Mouse (Mus musculus): ENCODE data around the gene Tmco3. TPM values are rescaled to one million over a fixed set of nuclear protein-coding genes. Genes with fewer than 3 reads are reported as not detected.

The Tmco3 gene
- polyA plus RNA-seq (2012; rRNA removed) = 11.5 and 14.2 TPM in 2 replicates

DNA sequence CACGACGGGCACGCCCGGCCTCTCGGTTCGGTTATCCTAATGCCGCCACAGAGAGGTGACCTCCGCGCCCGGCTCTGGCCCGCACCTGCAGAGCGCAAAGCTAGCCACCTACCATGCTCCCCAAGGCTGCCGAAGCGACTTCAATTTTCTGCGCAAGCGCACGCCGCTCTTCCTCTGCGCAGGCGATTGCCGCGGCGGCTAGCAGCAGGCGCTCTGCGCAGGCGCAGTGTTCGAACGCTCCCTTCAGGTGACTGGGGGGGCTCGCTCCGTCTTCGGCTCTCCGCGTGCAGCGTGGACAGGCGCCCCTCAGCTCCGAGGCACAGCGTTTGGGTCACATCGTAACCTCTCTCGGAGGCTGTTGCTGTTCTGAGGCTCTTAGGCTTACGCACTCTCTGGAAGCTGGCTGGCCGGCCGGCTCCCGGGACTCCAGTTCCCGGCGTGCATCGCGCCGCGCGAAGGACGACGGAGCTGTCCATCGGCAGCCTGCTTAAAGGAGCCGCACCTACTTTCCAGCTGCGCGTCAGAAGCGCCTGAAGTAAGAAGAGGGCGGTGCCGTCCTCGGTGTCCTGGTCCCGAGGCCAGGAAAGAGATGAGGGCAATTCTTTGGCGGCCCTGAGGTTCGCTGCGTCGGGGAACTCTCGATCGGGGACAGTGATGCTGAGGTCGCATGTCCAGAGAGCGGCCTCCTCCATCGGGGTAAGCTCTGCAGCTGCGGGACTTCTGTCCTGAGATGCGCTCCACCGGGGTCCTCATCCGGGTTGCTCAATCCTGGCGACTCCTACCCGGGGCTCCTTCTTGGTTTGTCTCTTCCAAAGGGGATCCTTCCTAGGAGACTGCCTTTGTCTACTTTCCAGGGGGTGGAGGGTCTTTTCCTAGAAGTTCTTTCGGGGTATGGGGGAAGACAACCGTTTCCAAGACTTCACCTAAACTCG, at the start of gene Tmco3, which contains the start of gene Dcun1d2:
Gene Tmco3 (plus strand): TSS at position 499 of the 932 bp plus-strand sequence.
Gene Dcun1d2 (minus strand): TSS at position 440 of the 932 bp plus-strand sequence.
- no peaks in the 10 kb centered on the region for H3K27me3 ChIP-seq (ENCODE audit: control insufficient read depth, insufficient read depth, low read length)
- H3K27ac ChIP-seq (ENCODE audit: control insufficient read depth, insufficient read depth, low read depth, low read length) = peak within 1 kb of the TSS; percentile 97
- H3K4me1 ChIP-seq (ENCODE audit: control insufficient read depth, insufficient read depth, low read length) = peaks cover 5% of the 10 kb centered on the region
- TF ChIP-seq CTCF (IDR thresholded peaks at IDR 0.05; ENCODE audit: control insufficient read depth, insufficient read depth, insufficient replicate concordance, low read depth, low read length) = no peak
- TF ChIP-seq POLR2A (IDR thresholded peaks at IDR 0.05; ENCODE audit: control insufficient read depth, low read depth, low read length) = peak; percentile 43
- H3K36me3 ChIP-seq (ENCODE audit: control insufficient read depth, insufficient read depth, low read length) = no peaks in the 10 kb centered on the region; the same call in 1 of the 2 replicates
- peak within 1 kb of the TSS; percentile 95 for H3K4me3 ChIP-seq (ENCODE audit: control insufficient read depth, low read depth, low read length)

DNA sequence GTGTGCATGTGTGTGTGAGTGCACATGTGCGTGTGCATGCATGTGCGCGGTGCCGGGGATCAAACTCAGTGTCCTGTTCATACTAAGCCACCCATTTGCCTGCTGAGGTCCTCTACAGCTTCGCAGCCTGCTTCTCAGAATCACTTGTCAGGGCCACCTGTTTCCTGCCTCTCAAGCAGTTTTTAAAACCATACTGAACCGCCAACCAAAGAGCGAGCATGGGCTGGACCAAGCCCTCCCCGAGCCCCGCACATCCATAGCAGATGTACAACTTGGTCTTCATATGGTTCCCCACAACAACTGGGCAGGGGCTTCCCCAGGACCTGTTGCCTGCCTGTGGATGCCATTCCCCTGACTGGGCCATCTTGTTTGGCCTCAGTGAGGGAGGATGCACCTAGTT, 47.9 kb upstream of the Tmco3 start:
- Histone ChIP-seq H3K36me3 (ENCODE audit: control insufficient read depth, insufficient read depth, low read length) (no peaks in the 10 kb centered on the region), H3K27ac (ENCODE audit: control insufficient read depth, insufficient read depth, low read depth, low read length) (no peak overlapping the region), H3K4me1 (ENCODE audit: control insufficient read depth, insufficient read depth, low read length) (no peaks in the 10 kb centered on the region), H3K4me3 (ENCODE audit: control insufficient read depth, low read depth, low read length) (no peak overlapping the region), H3K27me3 (ENCODE audit: control insufficient read depth, insufficient read depth, low read length) (no peaks in the 10 kb centered on the region)
- TF ChIP-seq POLR2A (IDR thresholded peaks at IDR 0.05; ENCODE audit: control insufficient read depth, low read depth, low read length) (no peak), CTCF (IDR thresholded peaks at IDR 0.05; ENCODE audit: control insufficient read depth, insufficient read depth, insufficient replicate concordance, low read depth, low read length) (no peak)

DNA sequence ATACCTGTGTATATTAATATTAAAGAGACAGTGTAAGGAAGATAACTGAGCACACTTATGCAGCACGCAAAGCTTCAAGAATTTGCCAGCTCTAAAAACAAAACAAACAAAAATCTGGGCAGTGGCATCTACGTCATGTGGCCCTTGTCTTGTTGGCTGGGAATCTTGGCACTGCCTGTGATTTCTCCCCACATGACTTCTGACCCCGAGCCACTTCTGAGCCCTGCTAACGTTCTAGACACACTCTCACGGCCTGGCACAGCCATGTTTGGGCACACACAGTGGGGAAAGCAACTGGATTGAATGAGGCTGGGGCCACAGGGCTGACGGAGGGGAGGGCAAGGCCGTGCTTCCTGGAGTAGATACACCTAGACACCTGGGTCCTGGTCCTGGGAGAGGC, 47.3 kb upstream of the Tmco3 start:
- no peaks in the 10 kb centered on the region for H3K4me1 ChIP-seq (ENCODE audit: control insufficient read depth, insufficient read depth, low read length)

DNA sequence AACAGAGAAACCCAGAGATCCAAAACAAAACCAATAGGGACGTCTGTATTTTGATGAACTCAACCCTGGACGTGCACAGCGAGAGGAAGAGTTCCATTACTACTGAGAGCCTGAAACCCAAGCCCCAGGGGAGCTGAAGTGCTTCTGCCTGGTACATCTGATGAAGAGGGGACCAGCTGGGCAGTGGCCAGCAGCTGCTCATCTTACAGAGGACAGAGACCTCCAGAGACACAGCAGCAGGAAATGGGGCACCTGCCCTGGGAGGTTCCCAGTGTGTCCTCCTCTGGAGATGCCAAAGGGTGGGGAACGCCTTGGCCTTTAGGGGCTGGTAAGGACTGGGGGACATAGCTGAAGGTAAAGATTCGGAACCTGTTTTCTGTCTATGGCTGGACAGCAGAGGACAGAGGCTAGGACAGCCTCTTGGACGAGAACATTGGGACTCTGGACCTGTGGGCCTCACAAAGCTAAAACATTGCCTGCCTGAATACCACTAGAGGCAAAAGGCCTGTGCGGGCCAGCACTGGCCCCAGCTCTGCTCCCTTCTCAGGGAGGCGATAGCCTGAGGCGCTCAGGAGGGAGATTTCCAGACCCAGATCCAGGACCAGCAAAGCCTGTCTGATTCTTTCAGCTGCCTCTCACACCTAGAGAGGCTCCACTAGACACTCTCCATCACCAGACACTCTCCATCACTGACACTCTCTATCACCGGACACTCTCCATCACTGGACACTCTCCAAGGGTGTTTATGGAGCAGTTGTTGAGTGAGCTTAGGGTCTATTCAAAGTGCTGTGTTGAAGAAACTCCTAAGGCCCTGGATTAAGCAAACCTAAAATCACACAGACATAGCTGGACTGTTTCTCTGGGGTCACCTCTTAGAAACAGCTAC, 44.8 kb upstream of the Tmco3 start:
- no peak for TF ChIP-seq POLR2A (IDR thresholded peaks at IDR 0.05; ENCODE audit: control insufficient read depth, low read depth, low read length)
- no peak for TF ChIP-seq CTCF (IDR thresholded peaks at IDR 0.05; ENCODE audit: control insufficient read depth, insufficient read depth, insufficient replicate concordance, low read depth, low read length)
- Histone ChIP-seq H3K27ac (ENCODE audit: control insufficient read depth, insufficient read depth, low read depth, low read length) (no peak overlapping the region), H3K27me3 (ENCODE audit: control insufficient read depth, insufficient read depth, low read length) (no peaks in the 10 kb centered on the region), H3K36me3 (ENCODE audit: control insufficient read depth, insufficient read depth, low read length) (no peaks in the 10 kb centered on the region), H3K4me3 (ENCODE audit: control insufficient read depth, low read depth, low read length) (no peak overlapping the region), H3K4me1 (ENCODE audit: control insufficient read depth, insufficient read depth, low read length) (no peaks in the 10 kb centered on the region)

More for the DNA sequence above, 47.3 kb upstream of the Tmco3 start:
- no peak for TF ChIP-seq POLR2A (IDR thresholded peaks at IDR 0.05; ENCODE audit: control insufficient read depth, low read depth, low read length)
- no peak for TF ChIP-seq CTCF (IDR thresholded peaks at IDR 0.05; ENCODE audit: control insufficient read depth, insufficient read depth, insufficient replicate concordance, low read depth, low read length)
- Histone ChIP-seq H3K36me3 (ENCODE audit: control insufficient read depth, insufficient read depth, low read length) (no peaks in the 10 kb centered on the region), H3K4me3 (ENCODE audit: control insufficient read depth, low read depth, low read length) (no peak overlapping the region), H3K27me3 (ENCODE audit: control insufficient read depth, insufficient read depth, low read length) (no peaks in the 10 kb centered on the region), H3K27ac (ENCODE audit: control insufficient read depth, insufficient read depth, low read depth, low read length) (no peak overlapping the region)

DNA sequence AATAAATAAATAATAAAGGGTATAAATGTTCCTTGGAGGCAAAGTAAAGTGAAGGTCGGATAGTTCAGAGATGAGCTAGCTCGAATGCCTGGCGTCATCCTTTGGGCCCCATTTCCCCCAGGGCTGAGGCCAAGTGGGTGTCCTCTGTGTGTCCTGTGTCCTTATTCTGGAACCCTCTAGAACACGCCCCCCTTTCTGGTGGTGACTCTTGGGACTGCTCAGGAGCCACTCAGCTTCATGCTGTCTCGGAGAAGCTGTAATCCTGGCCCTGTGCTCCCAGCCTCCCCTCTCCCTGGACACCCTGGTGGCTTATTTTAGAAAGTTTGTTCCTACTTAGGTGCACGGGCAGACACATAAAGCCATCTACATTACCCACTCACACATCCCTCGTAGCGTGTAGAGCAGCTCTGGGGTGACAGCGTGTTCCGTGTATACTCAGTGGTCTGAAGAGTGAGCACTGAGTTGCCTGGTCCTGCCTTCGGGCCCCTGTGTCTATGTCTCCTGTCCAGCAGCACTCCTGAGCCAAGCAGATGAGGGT, 43.6 kb upstream of the Tmco3 start:
- no peaks in the 10 kb centered on the region for H3K27me3 ChIP-seq (ENCODE audit: control insufficient read depth, insufficient read depth, low read length)
- no peak overlapping the region for H3K27ac ChIP-seq (ENCODE audit: control insufficient read depth, insufficient read depth, low read depth, low read length)
- H3K36me3 ChIP-seq (ENCODE audit: control insufficient read depth, insufficient read depth, low read length) = no peaks in the 10 kb centered on the region
- H3K4me1 ChIP-seq (ENCODE audit: control insufficient read depth, insufficient read depth, low read length) = no peaks in the 10 kb centered on the region
- TF ChIP-seq CTCF (IDR thresholded peaks at IDR 0.05; ENCODE audit: control insufficient read depth, insufficient read depth, insufficient replicate concordance, low read depth, low read length) = no peak
- no peak overlapping the region for H3K4me3 ChIP-seq (ENCODE audit: control insufficient read depth, low read depth, low read length)

DNA sequence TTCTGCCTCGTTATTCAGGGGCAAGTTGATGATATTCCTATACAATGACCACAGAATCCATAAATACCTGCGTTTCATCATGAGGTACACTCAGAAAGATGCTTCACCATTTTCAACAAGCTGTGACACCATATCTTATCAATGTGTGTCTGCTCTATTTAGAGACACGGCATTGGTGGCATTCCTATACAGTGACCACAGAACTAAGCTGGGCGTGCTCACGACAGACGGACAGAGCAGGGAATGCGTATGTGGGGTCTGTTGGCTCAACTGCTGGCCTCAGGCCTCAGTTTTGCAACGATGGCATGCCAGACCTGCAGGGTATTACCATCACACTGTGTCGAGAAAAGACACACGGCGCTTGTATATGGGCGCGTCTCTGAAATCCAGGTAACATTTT, 35.2 kb upstream of the Tmco3 start:
- H3K4me3 ChIP-seq (ENCODE audit: control insufficient read depth, low read depth, low read length) = no peak overlapping the region
- H3K4me1 ChIP-seq (ENCODE audit: control insufficient read depth, insufficient read depth, low read length) = no peaks in the 10 kb centered on the region; the same call in 1 of the 2 replicates
- no peaks in the 10 kb centered on the region; the same call in 1 of the 2 replicates for H3K36me3 ChIP-seq (ENCODE audit: control insufficient read depth, insufficient read depth, low read length)
- TF ChIP-seq POLR2A (IDR thresholded peaks at IDR 0.05; ENCODE audit: control insufficient read depth, low read depth, low read length) (no peak), CTCF (IDR thresholded peaks at IDR 0.05; ENCODE audit: control insufficient read depth, insufficient read depth, insufficient replicate concordance, low read depth, low read length) (no peak)
- no peak overlapping the region for H3K27ac ChIP-seq (ENCODE audit: control insufficient read depth, insufficient read depth, low read depth, low read length)
- H3K27me3 ChIP-seq (ENCODE audit: control insufficient read depth, insufficient read depth, low read length) = no peaks in the 10 kb centered on the region

Measured in testis, adult 2 months (tissue).